Mouse (Mus musculus): ENCODE measurements around the gene Mbnl1. TPM values are rescaled to one million over a fixed set of nuclear protein-coding genes. Genes with fewer than 3 reads are reported as not detected.
"Not testable (repeated sequence)": the region's sequence is repeated elsewhere in the genome, so short reads cannot be mapped to it uniquely, and the experiment has no call there.

The Mbnl1 gene
- polyA plus RNA-seq, 1 experiment from 2014 or later: 113 TPM

GRCm38 (mm10) chr3:60469170-60469805 lies 3.3 kb upstream of the Mbnl1 start:
- H3K4me1 ChIP-seq (ENCODE audit: control insufficient read depth, insufficient read depth, low read length); H3K4me3 ChIP-seq (ENCODE audit: low read depth, low read length); H3K9ac ChIP-seq (ENCODE audit: low read depth, low read length); H3K9me3 ChIP-seq (ENCODE audit: control insufficient read depth, low read length); H3K4me2 ChIP-seq (ENCODE audit: low read depth, low read length); H3K27me3 ChIP-seq (replicated peaks; ENCODE audit: control insufficient read depth, insufficient read depth, low read length); ATAC-seq (ENCODE audit: low read depth); H3K27ac ChIP-seq (replicated peaks; ENCODE audit: low read depth, low read length); H3K36me3 ChIP-seq (ENCODE audit: control insufficient read depth, insufficient read depth, low read length); DNase-seq (ENCODE audit: low spot score): not testable (repeated sequence)
- 92% methylated on average over 2 of the region's 3 CpGs for WGBS

GRCm38 (mm10) chr3:60472011-60472680 lies 484 bp upstream of the Mbnl1 start:
- H3K27ac ChIP-seq (replicated peaks; ENCODE audit: low read depth, low read length): no peak overlapping the region
- no peaks in the 10 kb centered on the region for H3K27me3 ChIP-seq (replicated peaks; ENCODE audit: control insufficient read depth, insufficient read depth, low read length)
- no peak for ATAC-seq (ENCODE audit: low read depth)
- H3K9ac ChIP-seq (ENCODE audit: low read depth, low read length): no peak overlapping the region
- no peak overlapping the region for H3K4me2 ChIP-seq (ENCODE audit: low read depth, low read length)
- no peaks in the 10 kb centered on the region for H3K4me1 ChIP-seq (ENCODE audit: control insufficient read depth, insufficient read depth, low read length)
- 86% methylated on average over 2 of the region's 2 CpGs for WGBS
- no peak overlapping the region for H3K4me3 ChIP-seq (ENCODE audit: low read depth, low read length)
- no peak for DNase-seq (ENCODE audit: low spot score)
- no peaks in the 10 kb centered on the region for H3K9me3 ChIP-seq (ENCODE audit: control insufficient read depth, low read length)
- no peaks in the 10 kb centered on the region for H3K36me3 ChIP-seq (ENCODE audit: control insufficient read depth, insufficient read depth, low read length)

- no peak overlapping the region for H3K4me3 ChIP-seq (ENCODE audit: low read depth, low read length)
- H3K9ac ChIP-seq (ENCODE audit: low read depth, low read length): no peak overlapping the region
- WGBS: 86% methylated on average over 11 of the region's 11 CpGs
- no peaks in the 10 kb centered on the region for H3K36me3 ChIP-seq (ENCODE audit: control insufficient read depth, insufficient read depth, low read length)
- no peaks in the 10 kb centered on the region for H3K4me1 ChIP-seq (ENCODE audit: control insufficient read depth, insufficient read depth, low read length)
- H3K4me2 ChIP-seq (ENCODE audit: low read depth, low read length): no peak overlapping the region
- H3K27me3 ChIP-seq (replicated peaks; ENCODE audit: control insufficient read depth, insufficient read depth, low read length): no peaks in the 10 kb centered on the region
- ATAC-seq (ENCODE audit: low read depth): no peak
- H3K9me3 ChIP-seq (ENCODE audit: control insufficient read depth, low read length): no peaks in the 10 kb centered on the region
- H3K27ac ChIP-seq (replicated peaks; ENCODE audit: low read depth, low read length): no peak overlapping the region
- no peak for DNase-seq (ENCODE audit: low spot score)
These were observed 1.4 kb downstream of the Mbnl1 start for GRCm38 (mm10) chr3:60473861-60474653.

- Histone ChIP-seq H3K27me3 (replicated peaks; ENCODE audit: control insufficient read depth, insufficient read depth, low read length) (no peaks in the 10 kb centered on the region), H3K9me3 (ENCODE audit: control insufficient read depth, low read length) (no peaks in the 10 kb centered on the region), H3K9ac (ENCODE audit: low read depth, low read length) (no peak overlapping the region), H3K4me3 (ENCODE audit: low read depth, low read length) (no peak overlapping the region), H3K4me1 (ENCODE audit: control insufficient read depth, insufficient read depth, low read length) (no peaks in the 10 kb centered on the region), H3K4me2 (ENCODE audit: low read depth, low read length) (no peak overlapping the region), H3K27ac (replicated peaks; ENCODE audit: low read depth, low read length) (no peak overlapping the region), H3K36me3 (ENCODE audit: control insufficient read depth, insufficient read depth, low read length) (no peaks in the 10 kb centered on the region)
- 92% methylated on average over 3 of the region's 3 CpGs for WGBS
- DNase-seq (ENCODE audit: low spot score): no peak
- ATAC-seq (ENCODE audit: low read depth): no peak
These were observed 2.0 kb downstream of the Mbnl1 start for GRCm38 (mm10) chr3:60474654-60474972.

GRCm38 (mm10) chr3:60475055-60475454 lies 2.4 kb downstream of the Mbnl1 start:
- WGBS: 92% methylated on average over 2 of the region's 2 CpGs
- H3K9me3 ChIP-seq (ENCODE audit: control insufficient read depth, low read length): no peaks in the 10 kb centered on the region
- DNase-seq (ENCODE audit: low spot score) (no peak), ATAC-seq (ENCODE audit: low read depth) (no peak)
- no peak overlapping the region for H3K4me2 ChIP-seq (ENCODE audit: low read depth, low read length)
- no peaks in the 10 kb centered on the region for H3K4me1 ChIP-seq (ENCODE audit: control insufficient read depth, insufficient read depth, low read length)
- no peaks in the 10 kb centered on the region for H3K27me3 ChIP-seq (replicated peaks; ENCODE audit: control insufficient read depth, insufficient read depth, low read length)
- H3K9ac ChIP-seq (ENCODE audit: low read depth, low read length): no peak overlapping the region
- H3K36me3 ChIP-seq (ENCODE audit: control insufficient read depth, insufficient read depth, low read length): no peaks in the 10 kb centered on the region
- no peak overlapping the region for H3K4me3 ChIP-seq (ENCODE audit: low read depth, low read length)
- H3K27ac ChIP-seq (replicated peaks; ENCODE audit: low read depth, low read length): no peak overlapping the region

- no peak overlapping the region for H3K9ac ChIP-seq (ENCODE audit: low read depth, low read length)
- 82% methylated on average over 6 of the region's 6 CpGs for WGBS
- no peaks in the 10 kb centered on the region for H3K4me1 ChIP-seq (ENCODE audit: control insufficient read depth, insufficient read depth, low read length)
- no peaks in the 10 kb centered on the region for H3K9me3 ChIP-seq (ENCODE audit: control insufficient read depth, low read length)
- H3K36me3 ChIP-seq (ENCODE audit: control insufficient read depth, insufficient read depth, low read length): no peaks in the 10 kb centered on the region
- H3K4me3 ChIP-seq (ENCODE audit: low read depth, low read length): no peak overlapping the region
- ATAC-seq (ENCODE audit: low read depth) (no peak), DNase-seq (ENCODE audit: low spot score) (no peak)
- H3K27me3 ChIP-seq (replicated peaks; ENCODE audit: control insufficient read depth, insufficient read depth, low read length): no peaks in the 10 kb centered on the region
- no peak overlapping the region for H3K4me2 ChIP-seq (ENCODE audit: low read depth, low read length)
- no peak overlapping the region for H3K27ac ChIP-seq (replicated peaks; ENCODE audit: low read depth, low read length)
These were observed 4.2 kb downstream of the Mbnl1 start for GRCm38 (mm10) chr3:60476751-60477255.

- 68% methylated on average over 2 of the region's 2 CpGs for WGBS
- ATAC-seq (ENCODE audit: low read depth) (no peak), DNase-seq (ENCODE audit: low spot score) (no peak)
- H3K27ac ChIP-seq (replicated peaks; ENCODE audit: low read depth, low read length): no peak overlapping the region
- no peaks in the 10 kb centered on the region for H3K4me1 ChIP-seq (ENCODE audit: control insufficient read depth, insufficient read depth, low read length)
- H3K9me3 ChIP-seq (ENCODE audit: control insufficient read depth, low read length): no peaks in the 10 kb centered on the region
- no peaks in the 10 kb centered on the region for H3K27me3 ChIP-seq (replicated peaks; ENCODE audit: control insufficient read depth, insufficient read depth, low read length)
- H3K4me3 ChIP-seq (ENCODE audit: low read depth, low read length): no peak overlapping the region
- no peak overlapping the region for H3K4me2 ChIP-seq (ENCODE audit: low read depth, low read length)
- H3K9ac ChIP-seq (ENCODE audit: low read depth, low read length): no peak overlapping the region
- no peaks in the 10 kb centered on the region for H3K36me3 ChIP-seq (ENCODE audit: control insufficient read depth, insufficient read depth, low read length)
These were observed 5.8 kb downstream of the Mbnl1 start for GRCm38 (mm10) chr3:60478433-60478832.

- Histone ChIP-seq H3K4me1 (ENCODE audit: control insufficient read depth, insufficient read depth, low read length) (no peaks in the 10 kb centered on the region), H3K36me3 (ENCODE audit: control insufficient read depth, insufficient read depth, low read length) (no peaks in the 10 kb centered on the region), H3K4me3 (ENCODE audit: low read depth, low read length) (no peak overlapping the region), H3K27ac (replicated peaks; ENCODE audit: low read depth, low read length) (no peak overlapping the region), H3K9ac (ENCODE audit: low read depth, low read length) (no peak overlapping the region), H3K27me3 (replicated peaks; ENCODE audit: control insufficient read depth, insufficient read depth, low read length) (no peaks in the 10 kb centered on the region), H3K9me3 (ENCODE audit: control insufficient read depth, low read length) (no peaks in the 10 kb centered on the region), H3K4me2 (ENCODE audit: low read depth, low read length) (no peak overlapping the region)
- 82% methylated on average over 2 of the region's 2 CpGs for WGBS
- no peak for ATAC-seq (ENCODE audit: low read depth)
- DNase-seq (ENCODE audit: low spot score): no peak
These were observed 8.1 kb downstream of the Mbnl1 start for GRCm38 (mm10) chr3:60480716-60481115.
